Mouse (Mus musculus) right cerebral cortex, postnatal 36 days (tissue): ENCODE data around the gene Tulp3.
"Not testable (repeated sequence)": the region's sequence is repeated elsewhere in the genome, so short reads cannot be mapped to it uniquely, and the experiment has no call there.

Source experiments
- DNase-seq, 2 experiments: peaks; one replicate each; pipeline ENCODE4 v3.0.0; 2022; ENCODE audit warnings: low spot score in 2 of 2, mixed read lengths in 1 of 2

Gene Tulp3

GRCm38 (mm10) chr6:128355726-128356416 lies at the start of gene Tulp3:
Gene Tulp3 (minus strand): TSS chr6:128355851.
- DNase-seq, result peak; percentile 94 to 95

GRCm38 (mm10) chr6:128404708-128405107 lies 49.1 kb upstream of the Tulp3 start:
- DNase-seq, result no peak

GRCm38 (mm10) chr6:128399421-128400185 lies 44.0 kb upstream of the Tulp3 start:
- no peak for DNase-seq

DNA sequence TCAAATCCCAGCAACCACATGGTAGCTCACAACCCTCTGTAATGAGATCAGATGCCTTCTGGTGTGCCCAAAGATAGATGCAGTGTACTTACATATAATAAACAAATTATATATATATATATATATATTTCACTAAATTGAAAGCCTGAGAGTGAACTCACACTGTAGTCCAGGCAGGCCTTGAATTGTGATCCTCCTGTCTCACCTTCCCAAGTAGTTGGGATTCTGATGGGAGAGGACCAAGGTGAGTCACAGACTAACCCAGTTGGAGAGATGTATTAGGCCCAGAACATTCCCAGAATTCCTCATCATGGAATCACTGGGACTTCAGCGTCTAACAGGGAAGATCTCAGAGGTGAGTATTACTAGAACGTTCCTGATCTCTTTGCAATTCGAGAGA lies 43.3 kb upstream of the Tulp3 start, which contains the start of gene Nrip2:
Gene Nrip2 (plus strand): TSS at position 301 of the 400 bp plus-strand sequence.
- DNase-seq, result no peak

GRCm38 (mm10) chr6:128397574-128398261 lies 42.1 kb upstream of the Tulp3 start:
- DNase-seq, result no peak

DNA sequence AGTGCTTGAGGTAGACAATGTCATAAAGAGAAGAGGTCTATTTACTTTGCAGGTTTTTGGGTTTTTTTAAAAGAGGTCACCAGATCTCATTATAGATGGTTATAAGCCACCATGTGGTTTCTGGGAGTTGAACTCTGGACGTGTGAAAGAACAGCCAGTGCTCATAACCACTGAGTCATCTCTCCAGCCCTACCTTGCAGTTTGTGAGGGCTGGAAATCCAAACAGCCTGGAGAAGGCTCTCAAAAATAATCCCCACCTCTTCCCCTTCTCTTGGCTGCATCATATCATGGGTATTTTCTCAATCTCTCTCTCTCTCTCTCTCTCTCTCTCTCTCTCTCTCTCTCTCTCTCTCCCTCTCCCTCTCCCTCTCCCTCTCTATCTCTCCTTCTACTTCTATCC lies 35.0 kb upstream of the Tulp3 start:
- DNase-seq, result no peak

DNA sequence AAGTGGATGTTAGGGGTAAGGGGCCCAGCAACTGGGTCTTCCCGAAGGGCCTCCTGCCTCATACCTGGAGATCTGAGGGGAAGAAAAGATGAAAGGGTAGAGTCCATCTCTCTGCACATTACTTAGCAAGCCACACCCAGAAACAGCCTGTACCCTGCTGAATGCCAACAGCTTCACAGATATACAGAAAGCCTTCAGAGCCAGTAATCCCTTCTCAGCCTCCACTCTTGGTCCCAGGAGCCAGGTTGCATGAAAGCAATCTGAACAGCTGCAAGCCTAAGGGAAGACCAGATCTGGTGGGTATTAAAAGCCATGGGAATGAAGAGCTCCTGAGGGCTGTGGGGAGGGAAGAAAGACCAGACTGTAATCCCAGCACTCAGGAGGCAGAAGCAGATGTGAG lies 33.5 kb upstream of the Tulp3 start:
- DNase-seq, result no peak

- DNase-seq, result no peak
Measured at GRCm38 (mm10) chr6:128385026-128385425, 29.4 kb upstream of the Tulp3 start.

- no peak for DNase-seq
Measured at GRCm38 (mm10) chr6:128383752-128384151, 28.1 kb upstream of the Tulp3 start.

DNA sequence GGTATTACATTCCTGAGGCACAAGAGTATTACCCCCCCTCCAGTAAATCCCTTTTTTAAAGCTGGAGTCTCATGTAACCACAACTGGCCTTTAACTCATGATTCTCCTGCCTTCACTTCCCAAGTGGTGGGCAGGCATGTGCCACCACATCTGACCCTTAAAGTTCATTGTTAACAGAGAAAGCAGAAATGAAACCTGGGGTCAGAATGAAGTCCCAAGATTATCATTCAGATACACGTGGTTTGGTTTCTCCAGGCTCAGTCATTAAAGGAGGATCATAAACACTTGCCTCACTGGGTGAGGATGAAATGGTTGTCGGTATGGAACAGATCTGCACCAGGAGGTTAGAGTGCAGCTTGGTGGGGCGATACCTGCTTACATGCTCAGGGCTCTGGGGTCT lies 25.6 kb upstream of the Tulp3 start:
- no peak for DNase-seq

DNA sequence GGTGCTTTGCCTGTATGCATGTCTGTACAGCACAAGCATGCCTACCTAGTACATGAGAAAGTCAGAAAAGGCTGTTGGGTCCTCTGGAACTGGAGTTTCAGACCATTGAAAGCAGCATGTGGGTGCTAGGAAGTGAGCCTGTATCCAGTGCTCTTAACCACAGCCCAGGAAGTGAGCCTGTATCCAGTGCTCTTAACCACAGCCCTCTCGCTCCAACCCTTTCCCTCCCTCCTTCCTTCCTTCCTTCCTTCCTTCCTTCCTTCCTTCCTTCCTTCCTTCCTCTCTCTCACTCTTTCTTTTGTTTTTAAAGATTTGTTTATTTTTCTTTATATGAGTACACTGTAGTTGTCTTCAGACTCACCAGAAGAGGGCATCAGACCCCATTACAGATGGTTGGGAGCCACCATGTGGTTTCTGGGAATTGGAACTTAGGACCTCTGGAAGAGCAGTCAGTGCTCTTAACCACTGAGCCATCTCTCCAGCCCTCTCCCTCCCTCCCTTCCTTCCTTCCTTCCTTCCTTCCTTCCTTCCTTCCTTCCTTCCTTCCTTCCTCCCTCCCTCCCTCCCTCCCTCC lies 25.0 kb upstream of the Tulp3 start:
- DNase-seq, result not testable (repeated sequence)

- DNase-seq, result no peak
Measured at GRCm38 (mm10) chr6:128379636-128380035, 24.0 kb upstream of the Tulp3 start.

- DNase-seq, result no peak
Measured at GRCm38 (mm10) chr6:128376371-128377085, 20.9 kb upstream of the Tulp3 start.

DNA sequence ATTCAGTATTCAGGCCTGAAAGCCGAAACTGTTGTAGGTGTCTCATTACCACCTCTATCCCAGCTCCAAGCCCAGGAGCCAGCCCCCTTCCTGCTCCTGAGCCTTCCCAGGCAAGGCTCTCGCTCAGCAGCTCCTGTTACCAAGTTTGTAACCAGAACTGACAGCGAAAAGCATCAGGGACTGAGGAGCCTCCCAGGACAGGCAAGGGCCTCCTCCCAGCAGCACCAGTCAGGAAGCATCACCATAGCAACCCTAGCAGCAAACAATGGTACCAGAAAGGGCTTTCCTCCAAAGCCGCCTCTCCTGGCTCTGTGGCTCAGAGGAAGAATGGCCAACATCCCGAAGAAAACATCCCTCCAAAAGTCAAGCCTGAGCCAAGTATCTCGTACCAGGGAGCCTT lies 19.5 kb upstream of the Tulp3 start, which contains the start of the genes Tex52 and Gm44596:
Gene Tex52 (plus strand): TSS at position 265 of the 400 bp plus-strand sequence.
Gene Gm44596 (plus strand): TSS at position 312 of the 400 bp plus-strand sequence.
- DNase-seq, result peak in 1 of 2 experiments; percentile 31

DNA sequence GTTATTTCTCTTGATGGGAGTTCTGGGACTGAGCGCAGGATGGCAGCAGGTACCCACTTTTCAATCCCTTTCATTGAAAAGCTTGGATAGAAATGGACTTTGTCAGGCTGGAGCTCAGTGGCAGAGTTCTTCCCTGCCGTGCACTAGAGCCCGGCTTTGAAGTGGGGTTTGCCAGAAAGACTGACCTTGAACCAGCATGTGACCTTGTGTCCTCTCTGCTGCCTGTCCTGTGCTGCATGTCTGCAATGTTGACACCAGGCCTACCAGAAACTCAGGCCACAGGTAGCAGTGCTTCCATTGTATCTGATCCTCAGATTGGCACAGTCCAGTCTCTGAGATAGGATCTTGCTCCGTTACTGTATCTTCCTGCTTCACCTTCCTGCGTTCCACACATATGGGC lies 14.4 kb upstream of the Tulp3 start:
- DNase-seq, result no peak

GRCm38 (mm10) chr6:128366466-128366865 lies 10.8 kb upstream of the Tulp3 start:
- DNase-seq, result no peak

- DNase-seq, result no peak
Measured at GRCm38 (mm10) chr6:128364721-128365120, 9.1 kb upstream of the Tulp3 start.

DNA sequence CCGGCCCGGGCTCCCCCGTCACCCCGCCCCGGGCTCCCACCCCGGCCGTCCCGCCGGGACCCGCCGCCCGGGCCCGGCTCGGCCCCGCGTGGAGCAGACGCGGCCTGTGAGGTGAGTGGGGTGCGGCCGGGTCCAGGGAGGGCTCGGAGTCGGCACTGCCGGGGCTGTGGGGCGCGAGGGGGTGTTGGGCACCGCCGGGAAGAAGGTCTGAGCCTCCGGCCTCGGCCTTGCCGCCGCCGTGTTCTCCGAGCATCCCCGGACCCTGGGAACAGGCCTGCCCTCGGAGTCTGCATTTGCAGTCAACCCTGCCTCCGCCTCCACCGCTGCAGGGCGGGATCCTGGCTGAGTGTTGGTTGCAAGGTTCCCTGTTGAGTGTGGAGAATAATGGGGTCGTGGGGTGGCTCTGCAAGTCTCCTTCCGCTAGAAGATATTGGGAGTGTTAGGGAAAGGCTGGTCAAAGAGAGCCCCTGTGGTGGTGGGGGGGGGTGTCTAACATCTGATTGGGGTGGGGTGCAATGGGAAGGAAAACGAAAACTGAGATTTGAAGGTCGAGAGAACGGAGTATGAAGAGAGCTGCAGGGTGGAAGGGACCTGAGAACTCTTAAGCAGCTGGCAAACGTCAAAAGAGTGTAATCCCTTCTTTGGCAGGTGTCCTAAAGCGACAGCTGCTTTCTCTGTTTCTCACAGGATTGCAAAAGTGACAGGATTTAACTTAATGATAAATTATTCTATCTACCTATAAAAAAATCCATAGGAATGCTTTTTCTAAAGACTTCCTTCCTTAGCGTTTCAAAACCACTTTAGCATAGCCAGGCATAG lies 7.6 kb upstream of the Tulp3 start:
- no peak for DNase-seq

DNA sequence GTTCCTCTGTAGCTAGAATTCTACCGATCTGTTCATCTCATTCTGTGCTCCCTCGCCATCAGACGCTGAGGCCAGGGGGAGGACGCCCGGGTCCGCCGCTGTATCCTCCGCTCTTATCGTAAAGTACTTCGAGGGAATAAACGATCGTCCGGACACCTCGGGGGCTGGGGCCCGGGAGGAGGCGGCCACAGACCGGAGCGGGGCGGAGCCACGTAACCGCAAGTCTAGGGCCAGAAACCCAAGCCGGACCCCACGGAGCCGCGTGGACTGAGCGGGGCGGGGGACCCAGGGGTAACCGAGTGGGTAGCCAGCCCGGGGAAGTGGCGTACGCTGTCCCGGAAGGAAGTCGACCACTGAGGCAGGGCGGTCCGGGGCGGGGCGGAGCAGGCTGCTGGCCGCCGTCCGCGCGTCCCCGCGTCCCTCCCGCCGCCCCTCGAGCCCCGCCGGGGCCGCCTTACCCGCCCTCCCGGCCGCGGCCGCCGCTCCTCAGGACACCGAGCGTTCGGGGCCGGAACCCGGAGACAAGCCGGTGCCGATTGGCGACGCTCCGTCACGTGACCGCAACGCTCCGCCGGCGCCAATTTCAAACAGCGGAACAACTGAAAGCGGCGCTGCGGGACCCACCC lies 6.8 kb upstream of the Tulp3 start, which contains the start of the genes Rhno1 and Foxm1:
Gene Rhno1 (minus strand): TSS at position 531 of the 626 bp plus-strand sequence.
Gene Foxm1 (plus strand): TSS at position 587 of the 626 bp plus-strand sequence.
- DNase-seq, result peak; percentile 66 to 72

DNA sequence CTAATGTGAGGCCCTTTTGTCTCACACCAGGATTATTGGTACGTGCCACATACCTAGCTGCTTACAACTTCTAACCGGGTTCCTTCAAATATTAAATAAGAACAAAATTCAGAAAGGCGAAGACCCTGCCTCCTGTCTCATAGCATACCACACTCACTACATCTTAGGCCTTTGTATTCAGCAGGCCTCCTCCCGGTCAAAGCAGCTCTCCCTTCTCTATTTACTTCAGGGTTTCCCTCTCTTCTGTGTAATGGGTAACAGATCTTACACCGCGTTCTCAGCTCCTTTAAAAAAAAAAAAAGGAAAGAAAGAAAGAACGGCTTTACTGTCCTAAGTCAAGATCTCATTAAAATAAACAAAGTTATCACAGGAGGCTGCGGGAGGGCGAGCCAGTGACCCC lies 6.2 kb upstream of the Tulp3 start:
- DNase-seq, result no peak
